Mouse (Mus musculus): Measurements from ENCODE around the gene Snx30. TPM values are rescaled to one million over a fixed set of nuclear protein-coding genes. Genes with fewer than 3 reads are reported as not detected.

Gene Snx30
- polyA plus RNA-seq, 2 experiments: 1.6 to 2.2 TPM

DNA sequence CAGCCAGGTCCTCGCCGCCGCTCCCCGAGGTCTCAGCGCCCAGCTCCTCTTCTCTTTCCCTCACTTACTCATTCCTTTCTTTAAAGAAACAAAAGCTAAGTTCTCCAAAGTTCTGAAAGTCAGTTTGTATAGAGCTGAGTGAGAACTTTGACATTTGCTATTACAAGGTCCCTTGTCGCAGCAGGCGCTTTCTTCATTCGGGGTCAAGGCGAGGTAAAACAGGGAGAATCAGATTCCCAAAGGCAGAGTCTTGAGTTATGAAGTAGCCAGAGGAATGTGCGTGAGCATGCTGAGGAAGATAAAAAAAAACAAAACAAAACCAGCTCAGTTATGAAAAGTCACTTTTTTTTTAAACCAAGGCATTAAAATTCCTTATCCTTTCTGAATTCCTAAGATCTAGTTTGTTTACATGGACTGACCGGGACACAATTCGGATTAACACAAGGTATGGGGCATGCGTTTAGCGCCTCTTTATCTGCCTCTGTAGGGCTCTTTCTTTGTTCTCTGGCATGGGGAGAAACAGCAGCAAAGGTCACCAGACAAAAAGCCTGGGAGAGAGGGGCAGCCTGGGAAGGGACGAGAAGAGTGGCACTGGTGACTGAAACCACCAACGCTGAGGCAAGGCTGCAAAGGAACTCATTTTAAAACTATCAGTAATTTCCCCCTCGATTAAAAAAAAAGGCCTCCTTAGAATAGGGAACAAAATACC is 33.3 kb upstream of the Snx30 start:
- H3K27me3 ChIP-seq (ENCODE audit: control insufficient read depth, insufficient read depth, low read length): no peaks in the 10 kb centered on the region
- no peak overlapping the region for H3K27ac ChIP-seq
- no peak overlapping the region for H3K4me2 ChIP-seq (ENCODE audit: low read depth)
- H3K9ac ChIP-seq (replicated peaks): no peak overlapping the region
- ATAC-seq (ENCODE audit: insufficient read depth) (no peak), DNase-seq (ENCODE audit: low read depth in 3 of 3, low spot score in 3 of 3) (no peak)
- H3K36me3 ChIP-seq (replicated peaks; ENCODE audit: control insufficient read depth, insufficient read depth, low read depth): peaks cover 33% of the 10 kb centered on the region
- 85% methylated on average over 17 of the region's 17 CpGs for WGBS (ENCODE audit: insufficient replicate concordance)
- H3K9me3 ChIP-seq (ENCODE audit: control insufficient read depth, low read length): no peaks in the 10 kb centered on the region
- TF ChIP-seq EP300 (IDR thresholded peaks at IDR 0.05; ENCODE audit: low read depth) (no peak), CTCF (IDR thresholded peaks at IDR 0.05; ENCODE audit: low read depth) (no peak)
- no peak overlapping the region for H3K4me3 ChIP-seq (ENCODE audit: insufficient read depth in 1 of 2, low read depth in 2 of 2, low read length in 2 of 2)
- H3K4me1 ChIP-seq (replicated peaks; ENCODE audit: control insufficient read depth in 2 of 2, insufficient read depth in 2 of 2, low read length in 1 of 2): no peaks in the 10 kb centered on the region

DNA sequence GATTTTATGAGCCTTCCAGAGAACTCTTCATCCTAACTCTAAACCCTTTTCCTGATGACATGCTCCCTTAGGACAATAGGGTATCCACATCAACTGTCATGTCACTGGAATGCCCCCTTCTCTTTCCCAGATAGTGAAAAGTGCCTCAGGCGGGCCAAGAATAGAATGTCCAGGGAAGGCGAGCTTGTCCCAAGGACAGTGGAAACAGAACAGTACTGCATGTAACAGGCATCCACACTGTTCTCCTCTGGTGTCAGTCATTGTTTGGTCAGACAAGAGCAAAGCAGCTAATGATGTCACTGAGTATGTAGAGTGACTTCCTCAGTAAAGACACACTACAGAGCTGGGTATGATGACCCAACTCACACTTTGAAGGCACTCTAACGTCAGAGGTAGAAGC is 27.8 kb upstream of the Snx30 start:
- Histone ChIP-seq H3K36me3 (replicated peaks; ENCODE audit: control insufficient read depth, insufficient read depth, low read depth) (peaks cover 14% of the 10 kb centered on the region), H3K4me3 (ENCODE audit: insufficient read depth in 1 of 2, low read depth in 2 of 2, low read length in 2 of 2) (no peak overlapping the region), H3K9me3 (ENCODE audit: control insufficient read depth, low read length) (no peaks in the 10 kb centered on the region), H3K27me3 (ENCODE audit: control insufficient read depth, insufficient read depth, low read length) (no peaks in the 10 kb centered on the region), H3K9ac (replicated peaks) (no peak overlapping the region), H3K27ac (no peak overlapping the region), H3K4me1 (replicated peaks; ENCODE audit: control insufficient read depth in 2 of 2, insufficient read depth in 2 of 2, low read length in 1 of 2) (peaks cover 0 to 8% of the 10 kb centered on the region in 2 experiments; a peak in 2 of 4 replicates), H3K4me2 (ENCODE audit: low read depth) (no peak overlapping the region)
- DNase-seq (ENCODE audit: low read depth in 3 of 3, low spot score in 3 of 3): no peak
- WGBS (ENCODE audit: insufficient replicate concordance): 58% methylated on average over 3 of the region's 3 CpGs
- TF ChIP-seq CTCF (IDR thresholded peaks at IDR 0.05; ENCODE audit: low read depth) (no peak), EP300 (IDR thresholded peaks at IDR 0.05; ENCODE audit: low read depth) (no peak)
- no peak for ATAC-seq (ENCODE audit: insufficient read depth)

DNA sequence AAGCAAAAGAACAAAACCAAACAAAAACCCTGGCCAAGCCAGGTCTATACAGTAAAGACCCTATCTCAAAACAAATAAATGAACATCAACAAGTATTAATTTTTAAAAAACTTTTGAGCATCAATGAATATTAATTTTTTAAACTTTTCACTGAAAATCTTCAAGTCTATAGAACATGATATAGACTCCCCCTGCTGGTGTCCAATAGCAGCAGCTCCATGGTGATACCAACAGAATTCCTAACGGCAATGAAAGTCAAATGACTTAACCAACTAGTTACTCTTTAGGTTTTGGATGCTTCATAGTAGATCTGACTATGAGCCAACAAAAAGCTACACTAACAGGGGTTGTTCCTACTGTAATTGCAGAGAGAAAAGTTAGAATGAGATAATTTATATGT is 25.1 kb upstream of the Snx30 start:
- no peaks in the 10 kb centered on the region for H3K27me3 ChIP-seq (ENCODE audit: control insufficient read depth, insufficient read depth, low read length)
- DNase-seq (ENCODE audit: low read depth in 3 of 3, low spot score in 3 of 3) (no peak), ATAC-seq (ENCODE audit: insufficient read depth) (no peak)

DNA sequence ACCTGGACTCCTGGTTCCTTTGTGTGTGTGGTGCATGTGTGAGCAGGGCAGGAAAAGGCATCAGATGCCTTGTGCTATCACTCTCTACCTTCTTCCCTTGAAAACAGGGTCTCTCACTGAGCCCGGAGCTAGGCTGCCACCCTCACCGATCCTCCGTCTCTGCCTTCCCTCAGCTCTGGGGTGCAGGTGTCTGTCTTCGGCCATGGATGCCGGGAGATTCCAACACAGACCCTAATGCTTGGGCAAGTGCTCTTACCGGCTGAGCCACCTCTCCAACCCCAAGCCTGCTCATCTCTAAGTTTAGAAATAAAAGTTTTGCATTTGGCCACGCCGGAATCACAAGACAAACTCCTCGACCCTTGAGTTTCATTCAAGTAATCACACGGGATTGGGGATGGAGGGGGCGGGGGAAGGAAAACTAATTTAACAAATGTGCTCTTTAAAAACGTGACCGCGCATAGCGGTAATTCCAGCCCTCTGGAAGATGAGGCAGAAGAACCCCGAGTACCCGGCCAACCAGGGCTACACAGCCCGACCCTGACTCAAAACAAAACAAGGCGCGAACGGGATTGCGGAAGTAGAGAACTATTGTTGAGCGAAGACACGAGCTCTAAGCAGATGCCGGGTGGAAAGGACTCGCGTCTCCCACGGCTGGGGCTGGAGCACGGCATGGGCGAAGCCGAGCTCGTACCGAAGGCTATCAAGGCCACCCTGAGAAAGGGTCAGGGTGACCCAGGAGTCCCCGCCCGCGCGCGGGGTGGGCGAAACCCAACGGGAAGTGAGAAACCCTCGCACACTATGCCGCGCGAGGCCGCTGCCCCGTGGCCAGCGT is 22.6 kb upstream of the Snx30 start:
- H3K27me3 ChIP-seq (ENCODE audit: control insufficient read depth, insufficient read depth, low read length): no peaks in the 10 kb centered on the region
- H3K4me1 ChIP-seq (replicated peaks; ENCODE audit: control insufficient read depth in 2 of 2, insufficient read depth in 2 of 2, low read length in 1 of 2): peaks cover 0 to 9% of the 10 kb centered on the region in 2 experiments; a peak in 2 of 4 replicates
- peak overlapping the region; percentile 34; the same call in 1 of the 2 replicates for H3K27ac ChIP-seq
- DNase-seq (ENCODE audit: low read depth in 3 of 3, low spot score in 3 of 3) (no peak), ATAC-seq (ENCODE audit: insufficient read depth) (peak; percentile 40)
- peak overlapping the region; percentile 88 to 98 for H3K4me3 ChIP-seq (ENCODE audit: insufficient read depth in 1 of 2, low read depth in 2 of 2, low read length in 2 of 2)
- peak overlapping the region; percentile 96 for H3K4me2 ChIP-seq (ENCODE audit: low read depth)
- WGBS (ENCODE audit: insufficient replicate concordance): under 1% methylated on average over 47 of the region's 47 CpGs
- peak overlapping the region; percentile 90 for H3K9ac ChIP-seq (replicated peaks)
- no peaks in the 10 kb centered on the region; the same call in 1 of the 2 replicates for H3K36me3 ChIP-seq (replicated peaks; ENCODE audit: control insufficient read depth, insufficient read depth, low read depth)
- TF ChIP-seq EP300 (IDR thresholded peaks at IDR 0.05; ENCODE audit: low read depth) (no peak), CTCF (IDR thresholded peaks at IDR 0.05; ENCODE audit: low read depth) (0 out of 2 replicates have a peak, but pooled peaks have one; percentile 1)
- no peaks in the 10 kb centered on the region for H3K9me3 ChIP-seq (ENCODE audit: control insufficient read depth, low read length)

More for the DNA sequence above, 25.1 kb upstream of the Snx30 start:
- Histone ChIP-seq H3K4me3 (ENCODE audit: insufficient read depth in 1 of 2, low read depth in 2 of 2, low read length in 2 of 2) (no peak overlapping the region), H3K36me3 (replicated peaks; ENCODE audit: control insufficient read depth, insufficient read depth, low read depth) (no peaks in the 10 kb centered on the region; the same call in 1 of the 2 replicates), H3K4me1 (replicated peaks; ENCODE audit: control insufficient read depth in 2 of 2, insufficient read depth in 2 of 2, low read length in 1 of 2) (peaks cover 0 to 11% of the 10 kb centered on the region in 2 experiments; a peak in 2 of 4 replicates), H3K9ac (replicated peaks) (no peak overlapping the region), H3K9me3 (ENCODE audit: control insufficient read depth, low read length) (no peaks in the 10 kb centered on the region), H3K4me2 (ENCODE audit: low read depth) (no peak overlapping the region), H3K27ac (no peak overlapping the region)
- WGBS (ENCODE audit: insufficient replicate concordance): 46% methylated on average over 1 of the region's 1 CpGs
- TF ChIP-seq CTCF (IDR thresholded peaks at IDR 0.05; ENCODE audit: low read depth): peak; percentile 32; the same call in 1 of the 2 replicates
- no peak for TF ChIP-seq EP300 (IDR thresholded peaks at IDR 0.05; ENCODE audit: low read depth)

Data from liver, embryonic 14.5 days (tissue).